Mouse (Mus musculus): Measurements from ENCODE around the gene Rex1bd. TPM values are rescaled to one million over a fixed set of nuclear protein-coding genes. Genes with fewer than 3 reads are reported as not detected.
A peak's percentile ranks its signal among the peaks of the same experiment; 100 is the strongest.

Gene Rex1bd
- polyA plus RNA-seq, 1 experiment from 2014 or later = 172 TPM

GRCm38 (mm10) chr8:70544200-70544687 is 37.7 kb upstream of the Rex1bd start:
- H3K27me3 ChIP-seq (ENCODE audit: control insufficient read depth, insufficient read depth, low read length) = no peaks in the 10 kb centered on the region
- no peak overlapping the region for H3K4me3 ChIP-seq (ENCODE audit: low read depth, low read length)
- no peak overlapping the region for H3K4me2 ChIP-seq (ENCODE audit: low read depth, low read length)
- H3K9me3 ChIP-seq (ENCODE audit: control insufficient read depth, low read length) = no peaks in the 10 kb centered on the region
- H3K27ac ChIP-seq (ENCODE audit: low read depth, low read length) = no peak overlapping the region
- H3K4me1 ChIP-seq (ENCODE audit: control insufficient read depth, insufficient read depth, low read length) = peaks cover 16% of the 10 kb centered on the region
- 79% methylated on average over 6 of the region's 6 CpGs for WGBS
- no peaks in the 10 kb centered on the region for H3K36me3 ChIP-seq (ENCODE audit: control insufficient read depth, insufficient read depth, low read length)
- no peak for ATAC-seq (ENCODE audit: low read depth)
- no peak overlapping the region for H3K9ac ChIP-seq (replicated peaks; ENCODE audit: low read depth, low read length)

- Histone ChIP-seq H3K9ac (replicated peaks; ENCODE audit: low read depth, low read length) (no peak overlapping the region), H3K4me3 (ENCODE audit: low read depth, low read length) (peak overlapping the region; percentile 69; the same call in 1 of the 2 replicates), H3K27ac (ENCODE audit: low read depth, low read length) (no peak overlapping the region), H3K4me1 (ENCODE audit: control insufficient read depth, insufficient read depth, low read length) (peaks cover 18% of the 10 kb centered on the region), H3K27me3 (ENCODE audit: control insufficient read depth, insufficient read depth, low read length) (no peaks in the 10 kb centered on the region), H3K4me2 (ENCODE audit: low read depth, low read length) (peak overlapping the region; percentile 82), H3K36me3 (ENCODE audit: control insufficient read depth, insufficient read depth, low read length) (no peaks in the 10 kb centered on the region; the same call in 1 of the 2 replicates), H3K9me3 (ENCODE audit: control insufficient read depth, low read length) (no peaks in the 10 kb centered on the region)
- no peak for ATAC-seq (ENCODE audit: low read depth)
- WGBS = 86% methylated on average over 5 of the region's 5 CpGs
These were observed 34.5 kb upstream of the Rex1bd start for GRCm38 (mm10) chr8:70541081-70541480.

GRCm38 (mm10) chr8:70540507-70541071 is 34.0 kb upstream of the Rex1bd start:
- H3K9ac ChIP-seq (replicated peaks; ENCODE audit: low read depth, low read length) = peak overlapping the region; percentile 67
- no peaks in the 10 kb centered on the region for H3K9me3 ChIP-seq (ENCODE audit: control insufficient read depth, low read length)
- H3K4me2 ChIP-seq (ENCODE audit: low read depth, low read length) = peak overlapping the region; percentile 82
- H3K27ac ChIP-seq (ENCODE audit: low read depth, low read length) = no peak overlapping the region
- peaks cover 18% of the 10 kb centered on the region for H3K4me1 ChIP-seq (ENCODE audit: control insufficient read depth, insufficient read depth, low read length)
- H3K4me3 ChIP-seq (ENCODE audit: low read depth, low read length) = peak overlapping the region; percentile 69
- ATAC-seq (ENCODE audit: low read depth) = no peak
- WGBS = 63% methylated on average over 7 of the region's 7 CpGs
- H3K27me3 ChIP-seq (ENCODE audit: control insufficient read depth, insufficient read depth, low read length) = no peaks in the 10 kb centered on the region
- H3K36me3 ChIP-seq (ENCODE audit: control insufficient read depth, insufficient read depth, low read length) = peaks cover 2% of the 10 kb centered on the region; the same call in 1 of the 2 replicates

GRCm38 (mm10) chr8:70540013-70540506 is 33.5 kb upstream of the Rex1bd start:
- Histone ChIP-seq H3K27ac (ENCODE audit: low read depth, low read length) (peak overlapping the region; percentile 93), H3K27me3 (ENCODE audit: control insufficient read depth, insufficient read depth, low read length) (no peaks in the 10 kb centered on the region), H3K4me2 (ENCODE audit: low read depth, low read length) (peak overlapping the region; percentile 82), H3K4me3 (ENCODE audit: low read depth, low read length) (peak overlapping the region; percentile 69), H3K9me3 (ENCODE audit: control insufficient read depth, low read length) (no peaks in the 10 kb centered on the region), H3K4me1 (ENCODE audit: control insufficient read depth, insufficient read depth, low read length) (peaks cover 18% of the 10 kb centered on the region), H3K9ac (replicated peaks; ENCODE audit: low read depth, low read length) (peak overlapping the region; percentile 67), H3K36me3 (ENCODE audit: control insufficient read depth, insufficient read depth, low read length) (peaks cover 6% of the 10 kb centered on the region; the same call in 1 of the 2 replicates)
- ATAC-seq (ENCODE audit: low read depth) = no peak
- WGBS = 17% methylated on average over 4 of the region's 4 CpGs

- peak within 1 kb of the TSS; percentile 67 for H3K9ac ChIP-seq (replicated peaks; ENCODE audit: low read depth, low read length)
- WGBS = under 1% methylated on average over 57 of the region's 58 CpGs
- no peaks in the 10 kb centered on the region for H3K27me3 ChIP-seq (ENCODE audit: control insufficient read depth, insufficient read depth, low read length)
- no peaks in the 10 kb centered on the region for H3K9me3 ChIP-seq (ENCODE audit: control insufficient read depth, low read length)
- H3K27ac ChIP-seq (ENCODE audit: low read depth, low read length) = peak within 1 kb of the TSS; percentile 93
- H3K36me3 ChIP-seq (ENCODE audit: control insufficient read depth, insufficient read depth, low read length) = peaks cover 11% of the 10 kb centered on the region; the same call in 1 of the 2 replicates
- ATAC-seq (ENCODE audit: low read depth) = peak; percentile 88
- peaks cover 18% of the 10 kb centered on the region for H3K4me1 ChIP-seq (ENCODE audit: control insufficient read depth, insufficient read depth, low read length)
- H3K4me3 ChIP-seq (ENCODE audit: low read depth, low read length) = peak within 1 kb of the TSS; percentile 69
- H3K4me2 ChIP-seq (ENCODE audit: low read depth, low read length) = peak within 1 kb of the TSS; percentile 82
These were observed 32.7 kb upstream of the Rex1bd start, which contains the start of gene Ell for GRCm38 (mm10) chr8:70539077-70539813. Ell (plus strand) TSS chr8:70539457.

GRCm38 (mm10) chr8:70538633-70539076 is 32.1 kb upstream of the Rex1bd start:
- WGBS = 0% methylated on average over 32 of the region's 32 CpGs
- peak overlapping the region; percentile 69 for H3K4me3 ChIP-seq (ENCODE audit: low read depth, low read length)
- peak overlapping the region; percentile 53 for H3K9ac ChIP-seq (replicated peaks; ENCODE audit: low read depth, low read length)
- ATAC-seq (ENCODE audit: low read depth) = peak; percentile 77
- H3K4me1 ChIP-seq (ENCODE audit: control insufficient read depth, insufficient read depth, low read length) = peaks cover 18% of the 10 kb centered on the region
- no peaks in the 10 kb centered on the region for H3K27me3 ChIP-seq (ENCODE audit: control insufficient read depth, insufficient read depth, low read length)
- peak overlapping the region; percentile 82 for H3K4me2 ChIP-seq (ENCODE audit: low read depth, low read length)
- H3K27ac ChIP-seq (ENCODE audit: low read depth, low read length) = peak overlapping the region; percentile 93
- H3K36me3 ChIP-seq (ENCODE audit: control insufficient read depth, insufficient read depth, low read length) = peaks cover 14% of the 10 kb centered on the region; the same call in 1 of the 2 replicates
- H3K9me3 ChIP-seq (ENCODE audit: control insufficient read depth, low read length) = no peaks in the 10 kb centered on the region

- Histone ChIP-seq H3K27me3 (ENCODE audit: control insufficient read depth, insufficient read depth, low read length) (no peaks in the 10 kb centered on the region), H3K4me1 (ENCODE audit: control insufficient read depth, insufficient read depth, low read length) (peaks cover 18% of the 10 kb centered on the region), H3K9ac (replicated peaks; ENCODE audit: low read depth, low read length) (peak overlapping the region; percentile 53), H3K9me3 (ENCODE audit: control insufficient read depth, low read length) (no peaks in the 10 kb centered on the region), H3K4me3 (ENCODE audit: low read depth, low read length) (peak overlapping the region; percentile 69), H3K27ac (ENCODE audit: low read depth, low read length) (0 out of 2 replicates have a peak overlapping the region, but pooled peaks have one; percentile 34), H3K4me2 (ENCODE audit: low read depth, low read length) (peak overlapping the region; percentile 82), H3K36me3 (ENCODE audit: control insufficient read depth, insufficient read depth, low read length) (peaks cover 17% of the 10 kb centered on the region; the same call in 1 of the 2 replicates)
- 17% methylated on average over 24 of the region's 24 CpGs for WGBS
- ATAC-seq (ENCODE audit: low read depth) = peak; percentile 12; the same call in 1 of the 2 replicates
These were observed 31.6 kb upstream of the Rex1bd start for GRCm38 (mm10) chr8:70538024-70538579.

- H3K9me3 ChIP-seq (ENCODE audit: control insufficient read depth, low read length) = no peaks in the 10 kb centered on the region
- H3K4me3 ChIP-seq (ENCODE audit: low read depth, low read length) = no peak overlapping the region
- peaks cover 40% of the 10 kb centered on the region for H3K36me3 ChIP-seq (ENCODE audit: control insufficient read depth, insufficient read depth, low read length)
- H3K27ac ChIP-seq (ENCODE audit: low read depth, low read length) = no peak overlapping the region
- 92% methylated on average over 2 of the region's 2 CpGs for WGBS
- no peak for ATAC-seq (ENCODE audit: low read depth)
- no peaks in the 10 kb centered on the region for H3K27me3 ChIP-seq (ENCODE audit: control insufficient read depth, insufficient read depth, low read length)
- no peak overlapping the region for H3K9ac ChIP-seq (replicated peaks; ENCODE audit: low read depth, low read length)
- H3K4me1 ChIP-seq (ENCODE audit: control insufficient read depth, insufficient read depth, low read length) = peaks cover 9% of the 10 kb centered on the region
- no peak overlapping the region for H3K4me2 ChIP-seq (ENCODE audit: low read depth, low read length)
These were observed 29.1 kb upstream of the Rex1bd start for GRCm38 (mm10) chr8:70535701-70536100.
